Mouse (Mus musculus) E14TG2a.4 (cell line): Measurements from ENCODE around the gene Cep85l.

Experiments used
- H3K27me3 ChIP-seq: 2 replicates; pipeline ENCODE4 v1.6.1; 2014; ENCODE audit warnings: low read length, control low read depth; ENCODE audit not compliant: insufficient read depth
- H3K36me3 ChIP-seq: 2 replicates; pipeline ENCODE4 v1.6.1; 2014; ENCODE audit warnings: low read length, control low read depth; ENCODE audit not compliant: insufficient read depth
- H3K4me1 ChIP-seq: replicated peaks from 2 replicates; pipeline ENCODE4 v1.6.1; 2014; ENCODE audit warnings: low read depth, low read length, control low read depth
- H3K4me3 ChIP-seq: replicated peaks from 2 replicates; pipeline ENCODE4 v1.5.1; 2014; ENCODE audit warnings: mild to moderate bottlenecking, low read length
- H3K9me3 ChIP-seq: 2 replicates; pipeline ENCODE4 v1.6.1; 2014; ENCODE audit warnings: low read length, control low read depth
- CTCF ChIP-seq: conservative IDR thresholded peaks from 2 replicates; pipeline ENCODE4 v1.5.1; 2014; ENCODE audit warnings: low read length
- NANOG ChIP-seq: IDR thresholded peaks from 2 replicates; pipeline ENCODE4 v1.6.1; 2014; ENCODE audit warnings: borderline replicate concordance, low read length, mixed read lengths
- POU5F1 ChIP-seq: IDR thresholded peaks from 2 replicates; pipeline ENCODE4 v1.6.1; 2014; ENCODE audit warnings: low read length, borderline replicate concordance

Gene Cep85l

DNA sequence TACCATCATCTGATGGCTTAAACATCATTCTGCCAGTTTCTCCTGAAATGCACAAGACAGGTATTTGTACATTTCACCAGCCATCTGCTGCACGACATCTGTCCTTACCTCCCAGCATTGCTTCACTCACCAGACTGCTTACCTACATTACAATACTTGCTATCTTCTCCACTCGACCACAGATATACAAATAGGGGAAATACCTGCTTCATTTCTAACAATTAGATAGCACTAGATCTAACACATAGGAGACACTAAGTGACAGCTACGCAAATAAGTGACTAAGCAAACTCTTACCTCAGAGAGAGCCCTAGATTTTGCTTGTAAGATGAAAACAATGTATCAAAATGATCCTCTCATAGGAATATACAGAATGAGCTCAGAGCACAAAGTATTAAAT is 26.1 kb downstream of the Cep85l start:
- TF ChIP-seq NANOG (no peak), CTCF (no peak), POU5F1 (no peak)
- H3K4me3 ChIP-seq, result no peak overlapping the region
- H3K27me3 ChIP-seq, result no peaks in the 10 kb centered on the region
- no peaks in the 10 kb centered on the region for H3K4me1 ChIP-seq
- H3K36me3 ChIP-seq, result no peaks in the 10 kb centered on the region
- no peaks in the 10 kb centered on the region for H3K9me3 ChIP-seq

DNA sequence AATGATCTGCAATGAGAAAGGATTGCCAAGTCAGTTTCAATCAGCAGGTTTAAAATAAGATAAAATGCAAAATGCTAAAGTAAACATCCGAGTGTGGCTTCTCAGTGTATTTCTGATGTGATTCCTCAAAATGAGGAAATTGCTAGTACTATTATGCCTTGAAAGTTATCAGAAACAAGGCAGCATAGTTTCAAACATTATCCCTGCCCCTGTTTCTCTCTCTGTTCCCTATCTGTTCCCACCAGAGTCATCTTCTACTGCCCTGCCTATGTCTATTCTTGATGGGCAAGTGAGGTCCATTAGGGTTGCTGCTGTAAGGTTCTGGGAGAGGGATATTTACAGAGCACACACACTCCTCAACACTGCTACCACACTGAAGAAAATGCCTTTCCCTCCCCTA is 30.5 kb downstream of the Cep85l start:
- Histone ChIP-seq H3K4me3 (no peak overlapping the region), H3K36me3 (no peaks in the 10 kb centered on the region), H3K9me3 (no peaks in the 10 kb centered on the region), H3K4me1 (no peaks in the 10 kb centered on the region), H3K27me3 (no peaks in the 10 kb centered on the region)
- TF ChIP-seq POU5F1, result no peak
- no peak for TF ChIP-seq CTCF
- TF ChIP-seq NANOG, result no peak

DNA sequence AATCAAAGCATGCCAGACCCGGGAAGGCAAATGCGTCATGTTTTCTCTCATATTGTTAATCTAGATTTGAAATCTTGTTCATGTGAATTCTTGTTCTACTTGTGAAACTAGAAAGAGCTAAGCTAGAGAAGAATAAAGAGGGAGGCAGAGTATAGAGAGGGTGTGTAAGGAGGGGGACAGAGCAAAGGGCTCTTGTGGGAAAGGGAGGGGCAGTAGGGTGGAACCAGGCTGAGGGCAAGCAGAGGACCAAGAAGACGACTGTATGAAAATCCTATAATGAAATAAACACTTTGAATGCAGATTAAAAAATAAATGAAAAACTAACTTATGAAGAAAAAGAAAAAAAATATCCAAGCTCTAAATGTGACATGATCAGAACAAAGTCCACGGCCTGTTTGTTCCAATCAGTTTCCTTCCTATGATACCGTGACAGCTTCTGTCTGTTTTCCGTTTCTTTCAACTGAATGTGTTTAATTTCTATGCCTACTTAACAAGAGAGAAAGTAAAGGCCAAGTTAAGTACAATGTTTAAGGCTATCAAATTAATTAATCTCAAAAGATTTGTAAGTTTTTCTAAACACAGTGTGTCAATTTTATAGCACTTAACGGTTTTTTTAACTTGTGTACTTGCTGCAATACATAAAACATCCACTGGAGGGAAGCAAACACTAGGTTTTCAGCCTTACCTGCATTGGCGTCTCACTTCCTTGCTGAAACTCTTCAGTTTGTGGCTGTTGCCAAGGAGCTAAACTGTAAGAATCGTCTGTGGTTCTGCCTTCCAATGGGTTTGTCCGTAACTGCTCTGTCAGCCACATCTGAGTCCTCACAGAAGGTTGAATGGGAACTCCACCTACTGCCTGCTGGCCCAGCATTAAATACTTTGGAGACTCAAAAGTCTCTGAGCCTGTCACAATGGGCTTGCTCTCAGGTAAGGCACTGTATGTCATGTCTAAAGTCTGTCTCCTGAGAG is 31.7 kb downstream of the Cep85l start:
- H3K9me3 ChIP-seq, result no peaks in the 10 kb centered on the region
- H3K4me1 ChIP-seq, result no peaks in the 10 kb centered on the region
- no peak overlapping the region for H3K4me3 ChIP-seq
- TF ChIP-seq CTCF (peak; percentile 68), NANOG (no peak)
- no peaks in the 10 kb centered on the region for H3K36me3 ChIP-seq
- no peaks in the 10 kb centered on the region for H3K27me3 ChIP-seq

- no peaks in the 10 kb centered on the region for H3K27me3 ChIP-seq
- no peaks in the 10 kb centered on the region for H3K9me3 ChIP-seq
- TF ChIP-seq NANOG, result no peak
- no peak for TF ChIP-seq CTCF
- TF ChIP-seq POU5F1, result no peak
- H3K36me3 ChIP-seq, result no peaks in the 10 kb centered on the region
- no peaks in the 10 kb centered on the region for H3K4me1 ChIP-seq
- H3K4me3 ChIP-seq, result no peak overlapping the region
These were observed 32.8 kb downstream of the Cep85l start for GRCm38 (mm10) chr10:53346916-53347315.

DNA sequence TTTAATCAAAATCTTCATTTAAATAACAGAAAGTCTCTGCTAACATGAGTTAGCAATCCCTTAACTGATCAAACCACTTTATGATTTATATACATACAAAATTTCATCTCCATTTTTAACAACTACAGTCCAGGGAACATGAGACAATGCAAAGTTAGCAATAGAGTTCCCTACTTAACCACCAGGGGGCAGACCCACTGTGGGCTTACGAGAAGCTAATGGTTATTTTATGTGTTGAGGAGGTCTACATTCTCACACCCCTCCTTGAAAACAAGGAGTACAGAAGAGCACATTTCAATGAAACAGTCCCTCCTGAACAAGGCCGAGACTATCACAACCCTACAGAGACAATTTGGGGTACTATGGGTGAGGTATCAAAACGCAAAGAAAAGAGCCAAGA is 33.2 kb downstream of the Cep85l start:
- no peaks in the 10 kb centered on the region for H3K36me3 ChIP-seq

DNA sequence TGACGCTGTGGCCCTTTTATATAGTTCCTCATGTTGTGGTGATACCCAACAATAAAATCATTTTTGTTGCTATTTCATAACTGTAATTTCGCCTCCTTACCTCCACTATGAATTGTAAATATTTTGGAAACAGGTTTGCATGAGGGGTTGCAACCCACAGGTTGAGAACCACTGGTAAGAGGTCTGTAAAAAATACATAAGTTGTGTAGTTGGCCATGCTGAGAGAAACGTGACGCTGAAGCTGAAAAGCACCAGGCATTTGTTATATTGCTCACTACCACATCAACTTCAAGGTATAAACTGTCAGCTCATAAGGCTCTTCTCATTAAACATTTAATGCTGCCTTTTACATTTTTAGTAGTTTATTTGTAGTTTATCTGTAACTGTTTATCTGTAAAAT is 34.2 kb downstream of the Cep85l start:
- Histone ChIP-seq H3K4me1 (no peaks in the 10 kb centered on the region), H3K9me3 (no peaks in the 10 kb centered on the region), H3K4me3 (no peak overlapping the region), H3K36me3 (no peaks in the 10 kb centered on the region), H3K27me3 (no peaks in the 10 kb centered on the region)
- TF ChIP-seq CTCF (no peak), POU5F1 (no peak), NANOG (no peak)

More for the DNA sequence above, 33.2 kb downstream of the Cep85l start:
- no peaks in the 10 kb centered on the region for H3K27me3 ChIP-seq
- no peaks in the 10 kb centered on the region for H3K4me1 ChIP-seq
- TF ChIP-seq CTCF (peak; percentile 93), NANOG (no peak)
- no peaks in the 10 kb centered on the region for H3K9me3 ChIP-seq
- H3K4me3 ChIP-seq, result no peak overlapping the region

GRCm38 (mm10) chr10:53343865-53344264 is 35.9 kb downstream of the Cep85l start:
- H3K36me3 ChIP-seq, result no peaks in the 10 kb centered on the region
- no peaks in the 10 kb centered on the region for H3K4me1 ChIP-seq
- H3K9me3 ChIP-seq, result no peaks in the 10 kb centered on the region
- H3K27me3 ChIP-seq, result no peaks in the 10 kb centered on the region
- no peak overlapping the region for H3K4me3 ChIP-seq
- TF ChIP-seq NANOG (no peak), CTCF (no peak)

GRCm38 (mm10) chr10:53343384-53343783 is 36.4 kb downstream of the Cep85l start:
- H3K4me1 ChIP-seq, result no peaks in the 10 kb centered on the region
- no peaks in the 10 kb centered on the region for H3K36me3 ChIP-seq

GRCm38 (mm10) chr10:53342166-53342728 is 37.5 kb downstream of the Cep85l start:
- H3K27me3 ChIP-seq, result no peaks in the 10 kb centered on the region
- H3K4me1 ChIP-seq, result no peaks in the 10 kb centered on the region
- no peak overlapping the region for H3K4me3 ChIP-seq
- TF ChIP-seq NANOG, result no peak
- no peak for TF ChIP-seq POU5F1
- H3K36me3 ChIP-seq, result no peaks in the 10 kb centered on the region
- H3K9me3 ChIP-seq, result no peaks in the 10 kb centered on the region

More at GRCm38 (mm10) chr10:53343384-53343783, 36.4 kb downstream of the Cep85l start:
- TF ChIP-seq NANOG, result no peak
- TF ChIP-seq POU5F1, result no peak
- TF ChIP-seq CTCF, result no peak
- no peak overlapping the region for H3K4me3 ChIP-seq
- H3K27me3 ChIP-seq, result no peaks in the 10 kb centered on the region
- H3K9me3 ChIP-seq, result no peaks in the 10 kb centered on the region
